Comparison of ENCODE assay signal across 16 mouse cellular contexts in the genomic region with DNA sequence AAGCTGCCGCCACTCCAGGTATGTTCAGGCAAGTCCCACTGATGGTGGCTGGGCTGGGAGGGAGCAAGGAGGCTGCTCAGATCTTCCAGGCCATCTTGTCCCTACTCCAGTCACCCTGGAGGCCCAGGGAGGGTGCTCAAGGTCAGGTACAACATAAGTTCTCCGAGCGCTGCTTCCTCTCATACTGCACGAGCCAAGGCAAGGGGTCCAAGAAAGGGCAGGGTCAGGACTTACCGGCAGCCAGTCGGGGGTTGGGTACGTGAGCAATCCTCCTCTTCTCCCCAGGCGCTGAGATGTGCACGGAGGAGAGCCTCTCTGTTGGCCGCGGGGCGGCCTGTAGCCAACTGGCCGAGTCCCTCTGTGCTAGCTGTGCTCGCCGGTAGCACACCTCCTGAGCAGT. TPM values are rescaled to one million over a fixed set of nuclear protein-coding genes. Genes with fewer than 3 reads are reported as not detected.
"Had no signal": no experiment of that assay in that cellular context is flagged by ENCODE, and none has a peak within 500 bp of the region (broad histone marks: within the 10 kb centered on the region; RNA-seq: fewer than 3 reads in every experiment).

No protein-coding gene starts in this region.

- DNase-seq: kidney, adult 2 months; kidney, postnatal 14 days; left cerebral cortex, postnatal 4 days; lung, adult 18-20 months; thymus, postnatal 4 days had no signal

- H3K4me3 ChIP-seq: kidney, embryonic 15.5 days; limb, embryonic 13.5 days; midbrain, embryonic 13.5 days; myocyte had no signal

- H3K27me3 ChIP-seq: kidney, embryonic 15.5 days; limb, embryonic 13.5 days; midbrain, embryonic 13.5 days had no signal

- H3K4me2 ChIP-seq: kidney, embryonic 15.5 days; limb, embryonic 13.5 days; midbrain, embryonic 13.5 days had no signal

- H3K9ac ChIP-seq: kidney, embryonic 15.5 days; limb, embryonic 13.5 days; midbrain, embryonic 13.5 days had no signal

- H3K27ac ChIP-seq: kidney, embryonic 15.5 days; limb, embryonic 13.5 days; midbrain, embryonic 13.5 days; stomach, postnatal 0 days had no signal

- H3K4me1 ChIP-seq: limb, embryonic 13.5 days had no signal

- H3K9me3 ChIP-seq: kidney, embryonic 15.5 days; limb, embryonic 13.5 days; midbrain, embryonic 13.5 days had no signal

RNA-seq across cellular contexts. Expression of a gene that starts 8.6 kb away (rescaled TPM):
- polyA plus RNA-seq: large intestine, adult 2 months had no signal

RNA-seq across cellular contexts. Expression of a gene that starts 52.9 kb away (rescaled TPM):
- total RNA-seq: layer of hippocampus, postnatal 14 days; left cerebral cortex, adult 18-20 months; left cerebral cortex, postnatal 10 days; neutrophil, adult 5-6 weeks had no signal
- polyA plus RNA-seq: kidney, adult 2 months; kidney, embryonic 15.5 days; limb, embryonic 13.5 days; lung, embryonic 16.5 days; myocyte had no signal
